Mouse (Mus musculus) MEL (cell line): ENCODE measurements around the gene Med13. TPM values are rescaled to one million over a fixed set of nuclear protein-coding genes. Genes with fewer than 3 reads are reported as not detected.

ENCODE experiments used
- DNase-seq: peaks from one replicate; pipeline ENCODE4 v3.0.0; 2011; ENCODE audit warnings: low read depth, low spot score
- H3K27ac ChIP-seq: 2 replicates; pipeline ENCODE4 v1.5.1; 2012; ENCODE audit warnings: low read depth, mild to moderate bottlenecking, control low read depth, low read length, moderate library complexity; ENCODE audit not compliant: control insufficient read depth
- H3K27me3 ChIP-seq, 2 experiments: fragments of 150-350 bp in 1 of 2; sonication (generic) in 1 of 2; 2 replicates each; pipeline ENCODE4 v1.6.1; 2012; ENCODE audit warnings: low read length in 2 of 2, mild to moderate bottlenecking in 2 of 2, improper control_type of control experiment in 1 of 2, moderate library complexity in 1 of 2; ENCODE audit not compliant: insufficient read depth in 2 of 2, control insufficient read depth in 1 of 2
- H3K36me3 ChIP-seq, 2 experiments: 2 replicates each; pipeline ENCODE4 v1.6.1; 2012 to 2014; ENCODE audit warnings: low read length in 2 of 2, improper control_type of control experiment in 1 of 2, inconsistent platforms in 1 of 2, mild to moderate bottlenecking in 1 of 2; ENCODE audit not compliant: insufficient read depth in 2 of 2, control insufficient read depth in 1 of 2
- H3K4me1 ChIP-seq, 2 experiments: fragments of 150-350 bp in 1 of 2; sonication (generic) in 1 of 2; 2 replicates each; pipeline ENCODE4 v1.6.1; 2012; ENCODE audit warnings: low read length in 2 of 2, improper control_type of control experiment in 1 of 2, mild to moderate bottlenecking in 1 of 2; ENCODE audit not compliant: insufficient read depth in 2 of 2, control insufficient read depth in 1 of 2
- H3K4me3 ChIP-seq, 2 experiments: fragments of 150-350 bp in 1 of 2; sonication (generic) in 1 of 2; 2 replicates each; pipeline ENCODE4 v1.5.1; 2012; ENCODE audit warnings: low read depth in 2 of 2, low read length in 2 of 2, mild to moderate bottlenecking in 2 of 2, moderate library complexity in 2 of 2, control low read depth in 1 of 2, improper control_type of control experiment in 1 of 2; ENCODE audit not compliant: control insufficient read depth in 1 of 2, insufficient read depth in 1 of 2
- H3K79me2 ChIP-seq: 2 replicates; pipeline ENCODE4 v1.6.1; 2012; ENCODE audit warnings: mild to moderate bottlenecking, low read length, moderate library complexity; ENCODE audit not compliant: control insufficient read depth, poor library complexity, insufficient read depth
- H3K9ac ChIP-seq: 2 replicates; pipeline ENCODE4 v1.6.1; 2012; ENCODE audit warnings: low read depth, mild to moderate bottlenecking, control low read depth, low read length, moderate library complexity; ENCODE audit not compliant: control insufficient read depth, poor library complexity, severe bottlenecking
- H3K9me3 ChIP-seq: fragments of 150-350 bp; sonication (generic); replicated peaks from 2 replicates; pipeline ENCODE4 v1.6.1; 2012; ENCODE audit warnings: mild to moderate bottlenecking, low read length, improper control_type of control experiment, moderate library complexity; ENCODE audit not compliant: insufficient read depth
- BHLHE40 ChIP-seq: IDR thresholded peaks from 2 replicates; pipeline ENCODE4 v1.6.1; 2012; ENCODE audit warnings: low read depth, mild to moderate bottlenecking, inconsistent platforms, low read length, improper control_type of control experiment, borderline replicate concordance
- CHD2 ChIP-seq: IDR thresholded peaks from 2 replicates; pipeline ENCODE4 v1.6.1; 2011; ENCODE audit warnings: low read length, improper control_type of control experiment
- CTCF ChIP-seq, 3 experiments: IDR thresholded peaks in 2 of 3; conservative IDR thresholded peaks in 1 of 3; 2 replicates each; pipeline ENCODE4 v1.5.1; 2011 to 2012; ENCODE audit warnings: low read length in 3 of 3, low read depth in 2 of 3, mild to moderate bottlenecking in 2 of 3, improper control_type of control experiment in 1 of 3, inconsistent platforms in 1 of 3, mixed read lengths in 1 of 3, moderate library complexity in 1 of 3; ENCODE audit not compliant: control insufficient read depth in 1 of 3, insufficient read depth in 1 of 3, poor library complexity in 1 of 3, severe bottlenecking in 1 of 3
- E2F4 ChIP-seq: IDR thresholded peaks from 2 replicates; pipeline ENCODE4 v1.6.1; 2011; ENCODE audit warnings: low read depth, low read length, improper control_type of control experiment, borderline replicate concordance
- ETS1 ChIP-seq: IDR thresholded peaks from 2 replicates; pipeline ENCODE4 v1.6.1; 2012; ENCODE audit warnings: low read depth, mild to moderate bottlenecking, inconsistent platforms, low read length, improper control_type of control experiment, moderate library complexity
- GATA1 ChIP-seq: IDR thresholded peaks from 2 replicates; pipeline ENCODE4 v1.6.1; 2011; ENCODE audit warnings: low read depth, low read length, improper control_type of control experiment
- HCFC1 ChIP-seq: IDR thresholded peaks from 2 replicates; pipeline ENCODE4 v1.6.1; 2012; ENCODE audit warnings: low read depth, mild to moderate bottlenecking, inconsistent platforms, low read length, improper control_type of control experiment, moderate library complexity
- JUND ChIP-seq: IDR thresholded peaks from 2 replicates; pipeline ENCODE4 v1.6.1; 2011; ENCODE audit warnings: low read depth, mild to moderate bottlenecking, improper control_type of control experiment, low read length
- MAFK ChIP-seq: IDR thresholded peaks from 2 replicates; pipeline ENCODE4 v1.6.1; 2011; ENCODE audit warnings: low read depth, mild to moderate bottlenecking, low read length, improper control_type of control experiment, borderline replicate concordance
- MAZ ChIP-seq: IDR thresholded peaks from 2 replicates; pipeline ENCODE4 v1.6.1; 2012; ENCODE audit warnings: low read depth, mild to moderate bottlenecking, inconsistent platforms, low read length, improper control_type of control experiment
- MYC ChIP-seq: IDR thresholded peaks from 2 replicates; pipeline ENCODE4 v1.6.1; 2011; ENCODE audit warnings: low read depth, mild to moderate bottlenecking, low read length, improper control_type of control experiment, moderate library complexity
- POLR2AphosphoS2 ChIP-seq: IDR thresholded peaks from 2 replicates; pipeline ENCODE4 v1.6.1; 2011; ENCODE audit warnings: low read length, improper control_type of control experiment
- POLR2AphosphoS5 ChIP-seq: IDR thresholded peaks from 2 replicates; pipeline ENCODE4 v1.6.1; 2012; ENCODE audit warnings: low read depth, borderline replicate concordance, mild to moderate bottlenecking, inconsistent platforms, low read length, moderate library complexity, mixed read lengths
- RCOR1 ChIP-seq: IDR thresholded peaks from 2 replicates; pipeline ENCODE4 v1.6.1; 2012; ENCODE audit warnings: low read depth, mild to moderate bottlenecking, inconsistent platforms, low read length, improper control_type of control experiment
- SIN3A ChIP-seq: IDR thresholded peaks from 2 replicates; pipeline ENCODE4 v1.6.1; 2012; ENCODE audit warnings: low read length, improper control_type of control experiment, inconsistent platforms
- SMC3 ChIP-seq: IDR thresholded peaks from 2 replicates; pipeline ENCODE4 v1.6.1; 2011; ENCODE audit warnings: low read depth, low read length, improper control_type of control experiment
- TBP ChIP-seq: IDR thresholded peaks from 2 replicates; pipeline ENCODE4 v1.8.0; 2011; ENCODE audit warnings: low read depth, low read length, improper control_type of control experiment
- USF2 ChIP-seq, 2 experiments: IDR thresholded peaks; 2 replicates each; pipeline ENCODE4 v1.6.1; 2011 to 2012; ENCODE audit warnings: improper control_type of control experiment in 2 of 2, low read length in 2 of 2, borderline replicate concordance in 1 of 2, inconsistent platforms in 1 of 2, low read depth in 1 of 2, mild to moderate bottlenecking in 1 of 2; ENCODE audit not compliant: insufficient read depth in 1 of 2
- ZC3H11A ChIP-seq: IDR thresholded peaks from 2 replicates; pipeline ENCODE4 v1.6.1; 2012; ENCODE audit warnings: low read depth, mild to moderate bottlenecking, inconsistent platforms, low read length, improper control_type of control experiment
- ZNF384 ChIP-seq: IDR thresholded peaks from 2 replicates; pipeline ENCODE4 v1.6.1; 2012; ENCODE audit warnings: low read depth, mild to moderate bottlenecking, inconsistent platforms, low read length, improper control_type of control experiment
- polyA plus RNA-seq, 2 experiments: library from polyadenylated mRNA; stranded (reverse) in 1 of 2; unstranded in 1 of 2; fragments of >175 nt in 1 of 2; fragments of >200 nt in 1 of 2; gene quantifications; 2 replicates each; pipeline versions ENCODE4 v1.2.1 to v1.2.4; 2012; ENCODE audit warnings: low replicate concordance in 2 of 2, low read depth in 1 of 2; ENCODE audit not compliant: insufficient read length in 2 of 2, insufficient read depth in 1 of 2, missing spikeins in 1 of 2
- total RNA-seq: library from RNA; depleted of rRNA; stranded (reverse); fragments of 300-350 nt; gene quantifications from 2 replicates; pipeline ENCODE4 v1.2.3, GENCODE M21; 2012

The Med13 gene
- total and polyA plus RNA-seq, 3 experiments = 23.3 to 114 (median 26.4) TPM

DNA sequence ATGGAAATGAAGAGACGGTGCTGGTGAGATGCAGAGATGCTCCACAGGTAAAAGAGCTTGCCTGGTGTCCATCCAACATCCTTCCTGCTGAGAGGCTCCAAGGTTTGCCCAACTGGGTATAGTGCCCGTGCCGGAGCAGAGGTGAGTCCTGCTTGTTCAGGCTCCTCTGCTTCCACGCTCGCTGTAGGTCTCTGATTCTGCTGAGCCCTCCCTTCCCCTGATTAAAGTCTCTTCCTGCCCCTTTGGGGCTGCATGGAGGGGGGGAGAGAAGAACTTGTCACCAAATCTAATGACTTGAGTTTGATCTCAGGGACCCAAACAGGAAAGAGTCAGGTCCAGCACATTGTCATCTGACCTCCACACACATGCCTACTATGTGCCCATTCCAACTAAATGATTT is 12.5 kb upstream of the Med13 start:
- H3K36me3 ChIP-seq = peaks cover 0 to 4% of the 10 kb centered on the region in 2 experiments; a peak in 2 of 4 replicates
- H3K9me3 ChIP-seq = no peaks in the 10 kb centered on the region
- no peak overlapping the region for H3K9ac ChIP-seq
- H3K4me3 ChIP-seq = no peak overlapping the region
- no peak for DNase-seq
- no peaks in the 10 kb centered on the region for H3K27me3 ChIP-seq
- no peaks in the 10 kb centered on the region for H3K79me2 ChIP-seq
- H3K4me1 ChIP-seq = peaks cover 3 to 5% of the 10 kb centered on the region in 2 experiments; a peak in 2 of 4 replicates
- no peak overlapping the region for H3K27ac ChIP-seq
- TF ChIP-seq SMC3 = no peak; the same call in 1 of the 2 replicates
- TF ChIP-seq MAZ = no peak
- TF ChIP-seq POLR2AphosphoS5 = no peak
- TF ChIP-seq TBP = no peak
- TF ChIP-seq, all 39 proteins: peak for 0

- Histone ChIP-seq H3K9me3 (no peaks in the 10 kb centered on the region), H3K4me3 (no peak overlapping the region), H3K27me3 (no peaks in the 10 kb centered on the region), H3K4me1 (peaks cover 6 to 10% of the 10 kb centered on the region in 2 experiments; a peak in 3 of 4 replicates), H3K9ac (no peak overlapping the region), H3K79me2 (no peaks in the 10 kb centered on the region), H3K36me3 (peaks cover 0 to 8% of the 10 kb centered on the region in 2 experiments; a peak in 2 of 4 replicates), H3K27ac (no peak overlapping the region)
- no peak for DNase-seq
- TF ChIP-seq TBP = no peak
- no peak for TF ChIP-seq GATA1
- TF ChIP-seq CTCF (IDR thresholded peaks at IDR 0.05 in 2 of 3, conservative IDR thresholded peaks at IDR 0.05 in 1 of 3; ENCODE audit: control insufficient read depth in 1 of 3, insufficient read depth in 1 of 3, low read depth in 2 of 3, low read length in 3 of 3, poor library complexity in 1 of 3, severe bottlenecking in 1 of 3) = no peak
- TF ChIP-seq JUND = no peak
- TF ChIP-seq BHLHE40 = no peak
- TF ChIP-seq POLR2AphosphoS2 = no peak
- no peak for TF ChIP-seq E2F4
- TF ChIP-seq SIN3A = no peak
- TF ChIP-seq HCFC1 = no peak
- TF ChIP-seq CHD2 = no peak
- no peak for TF ChIP-seq USF2 (IDR thresholded peaks at IDR 0.05; ENCODE audit: borderline replicate concordance in 1 of 2, insufficient read depth in 1 of 2, low read depth in 1 of 2, low read length in 2 of 2)
- no peak for TF ChIP-seq MAFK
- no peak for TF ChIP-seq ZC3H11A
- TF ChIP-seq MAZ = no peak
- no peak for TF ChIP-seq ZNF384
- no peak for TF ChIP-seq MYC
- no peak for TF ChIP-seq SMC3
- TF ChIP-seq RCOR1 = no peak
- TF ChIP-seq ETS1 = no peak
Measured at GRCm38 (mm10) chr11:86369003-86369402, 11.6 kb upstream of the Med13 start.
